In the genomic region with DNA sequence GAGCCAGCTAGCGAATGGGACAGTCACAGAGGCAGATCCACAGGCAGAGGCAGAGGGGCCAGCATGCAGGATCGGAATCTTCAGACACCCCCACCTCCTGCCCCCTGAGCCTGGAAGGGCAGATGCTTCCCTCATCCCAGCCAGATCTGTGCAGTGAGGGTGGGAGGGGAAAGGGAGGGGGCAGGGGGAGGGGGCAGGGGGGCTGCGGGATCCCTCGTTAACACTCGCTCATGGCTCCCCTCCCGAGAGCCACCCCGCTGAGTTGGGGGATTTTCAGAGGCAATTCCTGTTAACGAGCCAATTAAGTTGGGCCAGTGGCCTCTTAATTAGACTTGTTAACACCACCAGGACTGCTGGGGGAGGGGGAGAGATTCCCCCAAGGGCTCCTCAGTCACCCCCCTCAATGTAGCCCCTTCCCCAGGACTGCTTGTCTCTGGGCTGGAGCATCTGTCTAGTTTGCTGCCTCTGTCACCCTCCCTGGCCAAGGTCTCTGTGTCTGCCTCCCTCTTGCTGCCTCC, we compare ENCODE assay signal across 9 mouse cellular contexts. TPM values are rescaled to one million over a fixed set of nuclear protein-coding genes. Genes with fewer than 3 reads are reported as not detected.
A peak's percentile ranks its signal among the peaks of the same experiment; 100 is the strongest.
DNase-seq lines count a peak whose midpoint lies in the region; ATAC-seq and TF ChIP-seq lines count a peak whose summit lies in the region.
"Had no signal": no experiment of that assay in that cellular context is flagged by ENCODE, and none has a peak within 500 bp of the region (broad histone marks: within the 10 kb centered on the region; RNA-seq: fewer than 3 reads in every experiment).

No protein-coding gene starts in this region.

- peaks cover 57% of the 10 kb centered on the region for H3K4me1 ChIP-seq in E14TG2a.4 (replicated peaks; ENCODE audit: low read depth, low read length)
- peaks cover 23% of the 10 kb centered on the region for H3K4me1 ChIP-seq in hindbrain, embryonic 11.5 days (replicated peaks; ENCODE audit: control insufficient read depth, insufficient read depth, low read length)
- H3K4me1 ChIP-seq in midbrain, embryonic 12.5 days: peaks cover 66% of the 10 kb centered on the region

- no peaks in the 10 kb centered on the region for H3K9me3 ChIP-seq in E14TG2a.4 (ENCODE audit: low read length)
- no peaks in the 10 kb centered on the region for H3K9me3 ChIP-seq in hindbrain, embryonic 11.5 days (ENCODE audit: control insufficient read depth, low read length)
- H3K9me3 ChIP-seq in midbrain, embryonic 12.5 days: no peaks in the 10 kb centered on the region

- 0 out of 2 replicates have a peak overlapping the region, but pooled peaks have one; percentile 10 for H3K4me3 ChIP-seq in E14TG2a.4 (replicated peaks; ENCODE audit: low read length)
- H3K4me3 ChIP-seq in hindbrain, embryonic 11.5 days (ENCODE audit: low read depth, low read length): no peak overlapping the region
- H3K4me3 ChIP-seq in midbrain, embryonic 12.5 days: no peak overlapping the region

- peak overlapping the region; percentile 28; the same call in 1 of the 2 replicates for H3K9ac ChIP-seq in hindbrain, embryonic 11.5 days (ENCODE audit: low read depth, low read length)
- H3K9ac ChIP-seq in midbrain, embryonic 12.5 days (replicated peaks): peak overlapping the region; percentile 39

- no peak overlapping the region for H3K4me2 ChIP-seq in hindbrain, embryonic 11.5 days (replicated peaks; ENCODE audit: low read depth, low read length)
- H3K4me2 ChIP-seq in midbrain, embryonic 12.5 days (replicated peaks): peak overlapping the region; percentile 15; the same call in 1 of the 2 replicates

- peaks cover 44% of the 10 kb centered on the region for H3K27me3 ChIP-seq in E14TG2a.4 (ENCODE audit: insufficient read depth, low read length)
- no peaks in the 10 kb centered on the region for H3K27me3 ChIP-seq in hindbrain, embryonic 11.5 days (ENCODE audit: control insufficient read depth, insufficient read depth, low read length)
- H3K27me3 ChIP-seq in midbrain, embryonic 12.5 days: peaks cover 4% of the 10 kb centered on the region; the same call in 1 of the 2 replicates

- no peak for TF ChIP-seq CTCF in E14TG2a.4 (conservative IDR thresholded peaks at IDR 0.05; ENCODE audit: low read length)

- peak overlapping the region; percentile 75 for H3K27ac ChIP-seq in hindbrain, embryonic 11.5 days (ENCODE audit: low read depth, low read length)
- H3K27ac ChIP-seq in midbrain, embryonic 12.5 days (replicated peaks): peak overlapping the region; percentile 83

- WGBS in hindbrain, embryonic 11.5 days: 21% methylated on average over 8 of the region's 8 CpGs
- 5% methylated on average over 8 of the region's 8 CpGs for WGBS in midbrain, embryonic 12.5 days

- DNase-seq in Muller cell, postnatal 12 days (ENCODE audit: inconsistent ontology term): peak; percentile 62
- peak; percentile 45 for DNase-seq in hindbrain, embryonic 11.5 days (ENCODE audit: low spot score)
- DNase-seq in gastrocnemius, postnatal 10 days: no peak
- DNase-seq in c-Kit-positive CD71-positive TER-119-positive erythroid progenitor cells, embryonic 14.5 days (ENCODE audit: low spot score): no peak
- no peak for DNase-seq in adrenal gland, postnatal 4 days (ENCODE audit: low spot score in 2 of 2)
- DNase-seq: thymus, postnatal 14 days had no signal

- ATAC-seq in hindbrain, embryonic 11.5 days (ENCODE audit: low FRiP score): peak; percentile 62
- peak; percentile 73 for ATAC-seq in midbrain, embryonic 12.5 days (ENCODE audit: low FRiP score, low read depth)

- no peaks in the 10 kb centered on the region for H3K36me3 ChIP-seq in E14TG2a.4 (ENCODE audit: insufficient read depth, low read length)
- peaks cover 4% of the 10 kb centered on the region; the same call in 1 of the 2 replicates for H3K36me3 ChIP-seq in hindbrain, embryonic 11.5 days (ENCODE audit: control insufficient read depth, insufficient read depth, low read length)
- peaks cover 50% of the 10 kb centered on the region for H3K36me3 ChIP-seq in midbrain, embryonic 12.5 days

RNA-seq across cellular contexts. Expression of gene Cntfr, which starts 24.9 kb away (rescaled TPM):
- polyA plus RNA-seq in hindbrain, embryonic 11.5 days (2014; fragmentation: Nextera tagmentation; extraction: Ambion mirVana): 27.8 and 29.5 TPM in 2 replicates
- polyA plus RNA-seq in midbrain, embryonic 12.5 days (2016; fragmentation: Nextera tagmentation; extraction: Ambion mirVana): 35.0 and 43.5 TPM in 2 replicates
- 10 to 100 TPM; 20.1 to 28.2 TPM for total RNA-seq in gastrocnemius, postnatal 10 days (2021)
- 10 to 100 TPM; 46.1 to 52.3 TPM for total RNA-seq in adrenal gland, postnatal 4 days (2021)
- total RNA-seq: megakaryocyte, adult 5-6 weeks had no signal

RNA-seq across cellular contexts. Expression of gene Il11ra1, which starts 27.8 kb away (rescaled TPM):
- polyA plus RNA-seq in hindbrain, embryonic 11.5 days (2014; fragmentation: Nextera tagmentation; extraction: Ambion mirVana): 83.7 TPM in 2 replicates
- 63.1 and 76.5 TPM in 2 replicates for polyA plus RNA-seq in midbrain, embryonic 12.5 days (2016; fragmentation: Nextera tagmentation; extraction: Ambion mirVana)
- 10 to 100 TPM; 74.3 to 75.3 TPM for total RNA-seq in gastrocnemius, postnatal 10 days (2021)
- total RNA-seq in adrenal gland, postnatal 4 days (2021): 10 to 100 TPM; 87.9 to 89.4 TPM

RNA-seq across cellular contexts. Expression of gene Enho, which starts 31.9 kb away (rescaled TPM):
- 42.4 and 42.7 TPM in 2 replicates for polyA plus RNA-seq in hindbrain, embryonic 11.5 days (2014; fragmentation: Nextera tagmentation; extraction: Ambion mirVana)
- polyA plus RNA-seq in midbrain, embryonic 12.5 days (2016; fragmentation: Nextera tagmentation; extraction: Ambion mirVana): 59.3 and 65.4 TPM in 2 replicates
- total RNA-seq in gastrocnemius, postnatal 10 days (2021): 10 to 100 TPM; 12.9 to 14.5 TPM
- 1 to 10 TPM; 8.9 to 9.1 TPM for total RNA-seq in adrenal gland, postnatal 4 days (2021)
- total RNA-seq: megakaryocyte, adult 5-6 weeks had no signal

RNA-seq across cellular contexts. Expression of gene Rpp25l, which starts 41.3 kb away (rescaled TPM):
- 80.0 and 84.1 TPM in 2 replicates for polyA plus RNA-seq in hindbrain, embryonic 11.5 days (2014; fragmentation: Nextera tagmentation; extraction: Ambion mirVana)
- polyA plus RNA-seq in midbrain, embryonic 12.5 days (2016; fragmentation: Nextera tagmentation; extraction: Ambion mirVana): 68.7 and 69.3 TPM in 2 replicates
- 10 to 100 TPM; 31.5 to 41.4 TPM for total RNA-seq in gastrocnemius, postnatal 10 days (2021)
- 10 to 100 TPM; 38.2 to 41.5 TPM for total RNA-seq in adrenal gland, postnatal 4 days (2021)

RNA-seq across cellular contexts. Expression of gene Dctn3, which starts 50.9 kb away (rescaled TPM):
- 187 and 192 TPM in 2 replicates for polyA plus RNA-seq in hindbrain, embryonic 11.5 days (2014; fragmentation: Nextera tagmentation; extraction: Ambion mirVana)
- polyA plus RNA-seq in midbrain, embryonic 12.5 days (2016; fragmentation: Nextera tagmentation; extraction: Ambion mirVana): 184 and 185 TPM in 2 replicates
- total RNA-seq in gastrocnemius, postnatal 10 days (2021): 10 to 100 TPM; 44.3 to 57.6 TPM
- 100 to 1,000 TPM in 1 of 2 experiments, 10 to 100 TPM in 1; 90.7 to 103 TPM for total RNA-seq in adrenal gland, postnatal 4 days (2021)

Comparison
In these comparisons a context has a peak if more than half of its experiments do, and no peak if none do; other contexts are left out.
1. DNase-seq: peak in Muller cell, postnatal 12 days (single experiment) and hindbrain, embryonic 11.5 days (single experiment); none in gastrocnemius, postnatal 10 days (single experiment), c-Kit-positive CD71-positive TER-119-positive erythroid progenitor cells, embryonic 14.5 days (single experiment) and adrenal gland, postnatal 4 days (0 of 2).